Mouse (Mus musculus) kidney, postnatal 0 days (tissue): ENCODE data around the gene Nosip. TPM values are rescaled to one million over a fixed set of nuclear protein-coding genes. Genes with fewer than 3 reads are reported as not detected.
"Not testable (repeated sequence)": the region's sequence is repeated elsewhere in the genome, so short reads cannot be mapped to it uniquely, and the experiment has no call there.

Experiments used
- ATAC-seq: fragments of 200-750 bp; cut with Nextera tagmentation; replicated peaks from 2 replicates; pipeline ENCODE4 v1.8.0; 2017; ENCODE audit warnings: low read depth, moderate number of reproducible peaks, moderate TSS enrichment, moderate library complexity; ENCODE audit not compliant: low FRiP score
- DNase-seq: peaks from one replicate; pipeline ENCODE4 v3.0.0-alpha.2; 2016; ENCODE audit warnings: low spot score
- H3K27ac ChIP-seq: fragments of 300-500 bp; sonication (generic); 2 replicates; pipeline ENCODE4 v1.5.1; 2014; ENCODE audit warnings: mild to moderate bottlenecking
- H3K27me3 ChIP-seq: fragments of 300-500 bp; sonication (generic); 2 replicates; pipeline ENCODE4 v1.6.1; 2014; ENCODE audit warnings: low read length, mixed read lengths; ENCODE audit not compliant: insufficient read depth
- H3K36me3 ChIP-seq: fragments of 300-500 bp; sonication (generic); 2 replicates; pipeline ENCODE4 v1.6.1; 2014; ENCODE audit warnings: low read length, mixed read lengths; ENCODE audit not compliant: insufficient read depth
- H3K4me1 ChIP-seq: fragments of 300-500 bp; sonication (generic); replicated peaks from 2 replicates; pipeline ENCODE4 v1.6.1; 2014; ENCODE audit warnings: antibody characterized with exemption, low read length, mixed read lengths; ENCODE audit not compliant: insufficient read depth
- H3K4me2 ChIP-seq: fragments of 300-500 bp; sonication (generic); 2 replicates; pipeline ENCODE4 v1.6.1; 2014; ENCODE audit warnings: mild to moderate bottlenecking, low read length, moderate library complexity, mixed read lengths
- H3K4me3 ChIP-seq: fragments of 300-500 bp; sonication (generic); replicated peaks from 2 replicates; pipeline ENCODE4 v1.5.1; 2014; ENCODE audit warnings: low read depth, low read length
- H3K9ac ChIP-seq: fragments of 300-500 bp; sonication (generic); 2 replicates; pipeline ENCODE4 v1.6.1; 2014; ENCODE audit warnings: low read depth, low read length
- H3K9me3 ChIP-seq: fragments of 300-500 bp; sonication (generic); replicated peaks from 2 replicates; pipeline ENCODE4 v1.6.1; 2016; ENCODE audit warnings: low read length, inconsistent platforms, mixed read lengths
- CTCF ChIP-seq: IDR thresholded peaks from 2 replicates; pipeline ENCODE4 v1.5.1; 2016; ENCODE audit warnings: antibody characterized with exemption, low read depth, mild to moderate bottlenecking, moderate library complexity
- WGBS: fragments of 180-500 bp; shearing (Covaris S2); extraction: QIAGEN DNeasy Blood & Tissue Kit; methylation state at CpG from one replicate; pipeline ENCODE4 v1.1.7; 2014; 5-methylcytosine and 5-hydroxymethylcytosine counted together
- polyA plus RNA-seq: library from polyadenylated mRNA; unstranded; fragments of >200 nt; fragmentation: Nextera tagmentation; extraction: Ambion mirVana; gene quantifications from 2 replicates; pipeline ENCODE4 v1.2.1, GENCODE M21; 2015

Gene Nosip
- polyA plus RNA-seq, 1 experiment from 2014 or later: 65.0 TPM

DNA sequence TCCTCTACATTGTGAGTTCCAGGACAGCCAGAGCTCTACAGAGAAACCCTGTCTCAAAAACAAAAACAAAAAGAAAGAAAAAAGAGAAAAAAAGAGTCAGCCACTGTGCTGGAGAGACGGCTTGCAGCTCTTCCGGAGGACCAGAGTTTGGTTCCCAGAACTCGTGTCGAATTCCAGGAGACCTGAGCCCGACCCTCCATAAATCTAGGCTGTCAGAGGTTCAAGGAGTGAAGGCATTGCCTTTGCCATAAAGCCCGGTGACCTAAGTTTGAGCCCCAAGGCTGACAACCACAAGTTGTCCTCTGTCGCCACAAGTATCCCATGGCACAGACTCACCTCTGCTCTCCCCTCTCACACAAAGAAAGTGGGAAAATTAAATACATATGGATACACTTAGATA is 31.9 kb downstream of the Nosip start:
- peak overlapping the region; percentile 5; the same call in 1 of the 2 replicates for H3K4me2 ChIP-seq
- DNase-seq: peak; percentile 86
- no peaks in the 10 kb centered on the region for H3K9me3 ChIP-seq
- H3K4me1 ChIP-seq: 0 out of 2 replicates have a peak, but pooled peaks cover 9% of the 10 kb centered on the region
- no peaks in the 10 kb centered on the region for H3K27me3 ChIP-seq
- TF ChIP-seq CTCF: no peak
- peak overlapping the region; percentile 72 for H3K27ac ChIP-seq
- 8% methylated on average over 7 of the region's 7 CpGs for WGBS
- H3K36me3 ChIP-seq: no peaks in the 10 kb centered on the region
- no peak overlapping the region for H3K9ac ChIP-seq
- H3K4me3 ChIP-seq: no peak overlapping the region
- ATAC-seq: no peak

DNA sequence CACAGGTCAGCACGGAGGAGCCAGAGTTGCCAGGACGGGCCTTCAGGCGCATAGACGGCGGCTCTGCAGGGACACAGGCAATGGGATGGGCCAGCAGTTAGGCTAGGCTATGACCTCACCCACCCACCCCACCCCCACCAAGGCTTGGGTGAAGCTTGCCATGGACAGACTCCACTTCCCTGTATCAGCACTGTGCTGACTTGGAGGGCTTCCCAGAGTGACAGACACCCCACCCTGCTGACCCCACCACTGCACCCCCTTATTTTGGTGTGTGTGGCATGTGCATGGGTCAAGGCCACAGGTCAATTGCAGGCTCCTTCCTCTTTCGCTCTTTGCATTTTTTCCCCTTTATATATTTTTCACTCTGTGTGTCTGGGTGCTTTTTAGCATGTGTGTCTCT is 33.1 kb downstream of the Nosip start:
- Histone ChIP-seq H3K9ac (no peak overlapping the region), H3K4me3 (no peak overlapping the region), H3K9me3 (no peaks in the 10 kb centered on the region), H3K27ac (no peak overlapping the region), H3K27me3 (no peaks in the 10 kb centered on the region), H3K4me2 (no peak overlapping the region), H3K36me3 (no peaks in the 10 kb centered on the region), H3K4me1 (0 out of 2 replicates have a peak, but pooled peaks cover 9% of the 10 kb centered on the region)
- no peak for DNase-seq
- ATAC-seq: no peak
- WGBS: 74% methylated on average over 6 of the region's 6 CpGs
- TF ChIP-seq CTCF: no peak

DNA sequence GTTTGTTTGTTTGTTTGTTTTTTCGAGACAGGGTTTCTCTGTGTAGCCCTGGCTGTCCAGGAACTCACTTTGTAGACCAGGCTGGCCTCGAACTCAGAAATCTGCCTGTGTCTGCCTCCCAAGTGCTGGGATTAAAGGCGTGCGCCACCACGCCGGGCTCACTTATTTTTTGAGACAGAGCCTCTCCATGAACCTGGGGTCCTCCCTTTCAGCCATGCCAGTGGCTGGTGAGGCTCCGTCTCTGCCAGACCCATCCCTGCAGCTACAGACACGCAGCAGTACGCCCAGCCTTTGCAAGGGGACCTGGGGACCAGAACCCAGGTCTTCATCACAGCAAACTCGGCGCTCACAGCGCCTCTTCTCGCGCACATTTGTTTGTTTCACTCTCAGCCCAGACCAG is 33.7 kb downstream of the Nosip start:
- H3K36me3 ChIP-seq, H3K27ac ChIP-seq, ATAC-seq, H3K9me3 ChIP-seq, H3K27me3 ChIP-seq, DNase-seq, H3K4me3 ChIP-seq, H3K4me1 ChIP-seq, H3K9ac ChIP-seq, H3K4me2 ChIP-seq: not testable (repeated sequence)
- WGBS: 97% methylated on average over 14 of the region's 14 CpGs

DNA sequence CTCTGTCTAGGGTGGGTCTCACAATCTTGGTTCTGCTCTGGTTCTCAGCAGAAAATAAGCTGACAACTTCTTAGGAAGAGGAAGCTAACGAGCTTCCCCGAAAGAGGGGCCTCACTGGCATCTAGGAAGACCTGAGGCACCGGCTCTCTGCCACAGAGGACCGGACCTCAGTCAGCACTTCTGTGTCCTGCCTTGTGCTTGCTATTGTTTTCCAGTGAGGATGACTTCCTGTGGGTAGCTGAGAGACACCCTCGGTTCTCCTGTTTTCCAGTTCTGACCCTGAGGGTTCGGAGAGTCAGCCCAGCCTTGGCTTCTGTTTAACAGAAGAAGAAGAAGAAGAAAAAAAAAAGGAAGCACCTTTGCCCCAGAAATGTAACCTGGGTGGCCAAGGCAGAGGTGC is 35.2 kb downstream of the Nosip start:
- TF ChIP-seq CTCF: no peak
- H3K4me2 ChIP-seq: no peak overlapping the region
- H3K27ac ChIP-seq: peak overlapping the region; percentile 26; the same call in 1 of the 2 replicates
- H3K9me3 ChIP-seq: no peaks in the 10 kb centered on the region
- H3K27me3 ChIP-seq: no peaks in the 10 kb centered on the region
- 42% methylated on average over 6 of the region's 6 CpGs for WGBS
- H3K4me3 ChIP-seq: no peak overlapping the region
- no peaks in the 10 kb centered on the region for H3K36me3 ChIP-seq
- ATAC-seq: no peak
- H3K9ac ChIP-seq: no peak overlapping the region
- H3K4me1 ChIP-seq: peaks cover 16% of the 10 kb centered on the region
- DNase-seq: no peak

- ATAC-seq: no peak
- Histone ChIP-seq H3K4me1 (peaks cover 25% of the 10 kb centered on the region), H3K4me3 (no peak overlapping the region), H3K9me3 (no peaks in the 10 kb centered on the region), H3K27me3 (no peaks in the 10 kb centered on the region), H3K27ac (no peak overlapping the region), H3K4me2 (no peak overlapping the region), H3K36me3 (no peaks in the 10 kb centered on the region), H3K9ac (no peak overlapping the region)
- no peak for DNase-seq
- peak; percentile 53 for TF ChIP-seq CTCF
- WGBS: 90% methylated on average over 8 of the region's 8 CpGs
Measured at GRCm38 (mm10) chr7:45098541-45099240, 36.5 kb downstream of the Nosip start.

DNA sequence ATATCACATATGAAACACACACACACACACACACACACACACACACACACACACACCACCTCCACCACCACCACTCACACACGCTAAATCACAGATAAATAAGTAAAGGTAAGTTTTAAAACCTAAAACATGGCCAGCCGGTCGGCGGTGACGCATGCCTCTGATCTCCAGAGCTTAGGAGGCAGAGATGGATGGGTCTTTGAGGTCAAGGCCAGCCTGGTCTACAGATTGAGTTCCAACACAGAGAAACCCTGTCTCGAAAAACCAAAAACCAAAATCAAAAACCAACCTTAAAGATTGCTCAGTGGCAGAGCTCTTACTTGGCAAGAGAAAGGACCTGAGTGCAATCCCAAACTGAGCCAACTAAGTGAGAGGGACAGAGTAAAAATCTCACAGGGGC is 37.8 kb downstream of the Nosip start:
- no peak overlapping the region for H3K27ac ChIP-seq
- H3K4me3 ChIP-seq: no peak overlapping the region
- no peaks in the 10 kb centered on the region for H3K27me3 ChIP-seq
- TF ChIP-seq CTCF: no peak
- ATAC-seq: no peak
- no peak overlapping the region for H3K4me2 ChIP-seq
- peaks cover 23% of the 10 kb centered on the region for H3K4me1 ChIP-seq
- WGBS: 65% methylated on average over 6 of the region's 6 CpGs
- no peak for DNase-seq
- no peak overlapping the region for H3K9ac ChIP-seq
- no peaks in the 10 kb centered on the region for H3K9me3 ChIP-seq
- H3K36me3 ChIP-seq: no peaks in the 10 kb centered on the region

- WGBS: 57% methylated on average over 11 of the region's 11 CpGs
- H3K9ac ChIP-seq: peak overlapping the region; percentile 14
Measured at GRCm38 (mm10) chr7:45102441-45102840, 40.2 kb downstream of the Nosip start.

More at GRCm38 (mm10) chr7:45102441-45102840, 40.2 kb downstream of the Nosip start:
- no peaks in the 10 kb centered on the region for H3K9me3 ChIP-seq
- no peak for DNase-seq
- H3K27ac ChIP-seq: peak overlapping the region; percentile 93
- no peak for TF ChIP-seq CTCF
- H3K4me1 ChIP-seq: peaks cover 23% of the 10 kb centered on the region
- ATAC-seq: no peak
- peak overlapping the region; percentile 68 for H3K4me2 ChIP-seq
- no peaks in the 10 kb centered on the region for H3K27me3 ChIP-seq
- peak overlapping the region; percentile 47 for H3K4me3 ChIP-seq
- H3K36me3 ChIP-seq: no peaks in the 10 kb centered on the region
